Mouse (Mus musculus) heart, adult 8-10 months (tissue): Measurements from ENCODE around the gene Olfr114. TPM values are rescaled to one million over a fixed set of nuclear protein-coding genes. Genes with fewer than 3 reads are reported as not detected.

Experiments used
- DNase-seq: peaks from one replicate; pipeline ENCODE4 v3.0.0; 2022; ENCODE audit warnings: low spot score
- total RNA-seq, 4 experiments: library from RNA; stranded (reverse); gene quantifications; 2 replicates each; pipeline ENCODE4 v1.2.4; 2022

The Olfr114 gene
- total RNA-seq, result not detected

DNA sequence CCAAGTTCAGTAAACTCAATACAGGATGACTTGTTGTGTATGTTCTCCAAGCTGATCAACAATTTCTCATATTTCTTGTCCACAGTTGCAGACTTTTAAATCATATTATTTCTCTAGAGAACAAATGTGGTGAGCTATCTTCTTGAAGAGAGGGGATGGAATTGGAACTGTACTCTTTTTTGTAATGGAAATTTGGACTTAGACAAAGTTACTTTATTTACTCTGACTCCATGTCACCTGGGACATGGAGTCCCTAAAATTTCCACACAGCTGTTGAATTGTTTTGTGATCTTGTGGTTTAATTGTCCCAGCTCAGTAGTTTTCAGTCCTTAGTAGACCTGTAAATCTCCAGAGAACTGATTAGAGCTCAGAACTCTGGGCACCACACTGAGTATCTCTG, at the start of gene Olfr114:
Gene Olfr114 (minus strand): TSS at position 101 of the 400 bp plus-strand sequence.
- DNase-seq, result no peak

DNA sequence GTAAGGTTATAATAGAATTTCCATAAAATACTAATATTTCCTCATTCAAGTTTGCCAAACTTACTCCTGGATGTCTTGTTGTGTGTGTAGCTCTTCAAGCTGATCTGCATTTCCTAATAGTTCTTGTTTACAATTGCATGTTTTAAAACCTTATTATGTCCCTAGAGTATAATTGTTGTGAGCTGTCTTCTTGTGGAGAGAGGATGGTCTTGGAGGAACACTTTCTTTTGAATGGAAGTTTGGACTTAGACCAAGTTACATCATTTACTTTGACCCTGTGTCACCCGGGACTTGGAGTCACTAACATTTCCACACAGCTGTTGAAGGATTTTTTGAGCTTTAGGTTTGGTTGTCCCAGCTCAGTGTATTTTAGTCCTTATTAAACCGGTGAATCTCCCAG, 34.5 kb upstream of the Olfr114 start, which contains the start of the genes Olfr115 and Olfr116:
Gene Olfr115 (minus strand): TSS at position 101 of the 400 bp plus-strand sequence.
Gene Olfr116 (minus strand): TSS at position 191 of the 400 bp plus-strand sequence.
- DNase-seq, result no peak

DNA sequence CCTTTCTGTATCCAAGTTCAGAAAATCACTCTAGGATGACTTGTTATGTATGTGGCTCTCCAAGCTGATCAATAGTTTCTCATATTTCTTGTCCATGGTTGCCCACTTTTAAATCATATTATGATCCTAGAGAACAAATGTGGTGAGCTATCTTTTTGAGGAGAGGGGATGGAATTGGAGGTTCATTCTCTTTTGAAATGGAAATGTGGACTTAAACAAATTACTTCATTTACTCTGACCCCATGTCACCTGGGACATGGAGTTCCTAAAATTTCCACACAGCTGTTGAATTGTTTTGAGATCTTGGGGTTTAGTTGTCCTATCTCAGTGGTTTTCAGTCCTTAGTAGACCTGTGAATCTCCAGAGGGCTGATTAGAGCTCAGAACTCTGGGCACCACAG, 15.0 kb downstream of the Olfr114 start, which contains the start of gene Olfr113:
Gene Olfr113 (minus strand): TSS at position 101 of the 400 bp plus-strand sequence.
- DNase-seq, result no peak

DNA sequence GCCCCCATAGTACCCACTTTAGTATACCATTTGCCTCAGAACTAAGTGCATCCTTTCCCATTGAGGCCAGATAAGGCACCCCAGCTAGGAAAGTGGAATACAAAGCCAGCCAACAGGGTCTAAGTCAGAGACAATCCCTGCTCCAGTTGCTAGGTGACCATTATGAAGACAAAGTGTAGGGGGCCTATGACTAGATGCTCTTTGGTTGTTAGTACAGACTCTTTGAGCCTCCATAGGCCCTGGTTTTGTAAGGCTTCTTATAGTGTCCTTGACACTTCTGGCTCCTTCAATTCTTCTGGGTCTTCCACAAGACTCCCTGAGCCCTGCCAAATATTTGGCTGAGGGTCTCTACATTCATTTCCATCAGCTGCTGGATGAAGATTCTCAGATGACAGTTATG, 23.2 kb downstream of the Olfr114 start, which contains the start of gene Olfr112:
Gene Olfr112 (minus strand): TSS at position 101 of the 400 bp plus-strand sequence.
- DNase-seq, result no peak

DNA sequence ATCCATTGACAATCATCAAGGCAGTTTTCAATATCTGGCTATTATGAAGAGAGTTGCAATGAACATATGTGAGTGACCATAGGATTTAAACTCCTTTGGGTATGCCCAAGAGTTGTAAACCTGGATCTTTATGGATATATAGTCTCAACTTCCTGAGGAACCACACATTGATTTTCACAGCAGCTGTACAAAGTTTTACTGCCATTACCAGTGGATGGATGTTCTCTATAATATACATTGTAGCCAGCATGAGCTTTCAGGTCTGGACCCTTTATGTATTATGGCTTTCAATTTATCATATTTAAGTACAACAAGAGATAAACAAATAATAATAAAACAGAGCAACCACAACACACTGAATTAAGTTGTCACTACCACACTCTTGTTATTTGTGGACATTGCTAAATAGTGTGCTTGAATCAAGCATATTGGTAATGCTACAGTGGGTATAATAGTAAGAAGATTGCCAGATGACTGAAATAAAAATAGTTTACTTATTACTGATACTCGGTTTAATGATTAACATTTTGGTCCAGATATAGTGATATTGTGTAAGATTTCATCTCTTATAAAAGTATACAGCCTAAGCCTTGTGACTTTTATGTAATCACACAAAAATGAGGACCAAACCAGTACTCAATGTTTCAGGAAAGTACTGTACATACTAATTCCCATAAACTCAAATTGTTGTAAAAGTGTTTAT, 33.5 kb downstream of the Olfr114 start:
- DNase-seq, result no peak

DNA sequence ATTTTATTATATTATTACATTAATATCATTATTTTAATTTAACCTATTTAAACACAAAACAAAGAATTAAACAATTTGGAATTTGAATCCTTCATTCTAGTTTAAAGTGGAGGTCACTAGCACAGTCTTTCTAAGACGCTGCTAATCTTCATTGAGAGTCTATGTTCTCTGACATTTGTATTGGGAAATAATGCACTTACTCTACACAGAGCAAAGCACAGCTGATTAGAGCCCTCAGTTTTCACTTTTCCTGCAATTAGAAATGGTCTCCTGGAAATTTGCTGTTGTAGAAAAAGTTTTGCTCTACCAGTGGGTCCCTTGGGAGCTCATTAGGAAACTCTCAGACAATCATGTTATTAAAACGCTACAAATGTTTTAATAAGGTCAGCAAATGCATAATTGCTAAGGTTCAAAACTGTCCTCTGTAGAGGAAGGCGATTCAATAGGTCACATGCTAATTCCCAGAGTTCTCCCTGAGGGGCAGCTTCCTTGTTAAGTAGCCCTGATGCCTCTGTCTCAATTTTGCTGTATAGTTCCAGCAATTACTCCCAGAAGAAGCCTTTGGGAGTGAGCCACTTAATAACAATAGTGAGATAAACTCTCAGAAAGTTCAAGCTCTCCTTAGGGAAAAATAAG, 48.6 kb downstream of the Olfr114 start:
- DNase-seq, result no peak

DNA sequence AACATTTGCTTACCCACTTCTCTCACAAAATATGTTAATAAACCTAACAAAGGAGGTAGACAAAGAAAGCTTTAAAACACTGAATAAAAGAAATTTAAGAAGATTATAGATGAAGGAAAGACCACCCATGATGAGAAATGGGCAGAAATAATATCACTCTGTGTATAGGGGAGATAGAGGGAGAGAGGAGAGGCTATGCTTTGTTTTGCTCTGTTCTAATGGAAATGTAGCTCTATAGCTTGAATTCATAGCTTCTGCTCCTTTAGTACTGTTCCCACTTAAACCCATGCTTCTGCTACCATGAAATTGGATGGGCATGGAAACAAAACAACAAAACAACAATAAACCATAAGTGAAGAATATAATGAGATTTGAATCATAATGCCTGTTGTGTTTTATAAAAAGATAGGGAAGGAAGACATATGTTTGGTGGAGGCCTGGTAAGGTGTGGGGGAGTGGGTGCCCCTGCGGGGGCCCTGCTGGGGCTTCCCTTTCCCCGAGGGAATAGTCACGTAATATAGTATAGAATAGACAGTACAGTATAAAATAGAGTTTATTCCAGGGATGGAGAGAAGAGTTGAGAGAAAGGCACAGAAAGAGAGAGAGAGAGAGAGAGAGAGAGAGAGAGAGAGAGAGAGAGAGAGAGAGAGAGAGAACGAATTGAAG, 51.0 kb downstream of the Olfr114 start:
- DNase-seq, result no peak

Other genes starting within 250 kb of the Olfr114 start
- not detected for gene Olfr104-ps, start 233.2 kb downstream of the Olfr114 start, total RNA-seq
- gene Olfr105-ps, start 213.7 kb downstream of the Olfr114 start, total RNA-seq, result not detected
- not detected for gene Olfr106-ps, start 202.3 kb downstream of the Olfr114 start, total RNA-seq
- gene Olfr107, start 193.5 kb downstream of the Olfr114 start, total RNA-seq, result not detected
- not detected for gene Olfr108, start 147.3 kb downstream of the Olfr114 start, total RNA-seq
- gene Olfr109, start 133.8 kb downstream of the Olfr114 start, total RNA-seq, result not detected
- gene H2-M2, start 109.2 kb downstream of the Olfr114 start, total RNA-seq, result under 1 TPM in 1 of 4 experiments, not detected in 3; 0.20 TPM
- not detected for gene Olfr110, start 100.3 kb downstream of the Olfr114 start, total RNA-seq
- not detected for gene Olfr111, start 84.7 kb downstream of the Olfr114 start, total RNA-seq
- not detected for gene Olfr112, start 23.3 kb downstream of the Olfr114 start, total RNA-seq
- not detected for gene Olfr113, start 15.1 kb downstream of the Olfr114 start, total RNA-seq
- gene Olfr115, start 34.4 kb upstream of the Olfr114 start, total RNA-seq, result not detected
- gene Olfr116, start 34.5 kb upstream of the Olfr114 start, total RNA-seq, result not detected
- gene Olfr117, start 71.0 kb upstream of the Olfr114 start, total RNA-seq, result not detected
- not detected for gene Olfr118, start 74.2 kb upstream of the Olfr114 start, total RNA-seq
- not detected for gene Olfr119, start 103.8 kb upstream of the Olfr114 start, total RNA-seq
- not detected for gene Olfr120, start 129.1 kb upstream of the Olfr114 start, total RNA-seq
- not detected for gene Olfr121, start 156.1 kb upstream of the Olfr114 start, total RNA-seq
- not detected for gene Olfr122, start 175.9 kb upstream of the Olfr114 start, total RNA-seq
- not detected for gene Olfr123, start 200.8 kb upstream of the Olfr114 start, total RNA-seq
- gene Olfr124, start 207.1 kb upstream of the Olfr114 start, total RNA-seq, result not detected
- gene Olfr125, start 240.2 kb upstream of the Olfr114 start, total RNA-seq, result not detected